Mouse (Mus musculus): ENCODE measurements around the gene Bdkrb2.

Gene Bdkrb2

DNA sequence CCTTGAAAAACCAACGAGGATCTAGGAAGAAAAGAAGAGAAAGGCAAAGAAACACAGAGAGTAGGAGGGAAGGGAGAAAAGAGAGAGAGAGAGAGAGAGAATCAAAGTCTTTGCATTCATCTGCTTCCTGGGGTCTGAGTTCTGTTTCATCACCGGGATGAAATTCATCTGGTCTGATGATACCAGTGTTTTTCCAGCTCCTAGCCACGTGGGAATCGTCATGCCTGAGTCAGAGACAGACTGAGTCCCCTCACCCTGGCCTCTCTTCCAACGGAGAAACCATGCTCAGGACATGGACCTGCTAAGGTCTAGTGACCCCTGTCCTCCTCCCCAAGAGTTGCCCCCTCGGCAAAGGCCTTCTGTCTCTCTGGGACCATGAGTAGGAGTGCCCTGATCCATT is 16.5 kb upstream of the Bdkrb2 start:
- no peak for DNase-seq (ENCODE audit: low spot score in 2 of 2)

- DNase-seq (ENCODE audit: low spot score in 2 of 2) = no peak
These were observed 15.9 kb upstream of the Bdkrb2 start for GRCm38 (mm10) chr12:105547151-105547550.

DNA sequence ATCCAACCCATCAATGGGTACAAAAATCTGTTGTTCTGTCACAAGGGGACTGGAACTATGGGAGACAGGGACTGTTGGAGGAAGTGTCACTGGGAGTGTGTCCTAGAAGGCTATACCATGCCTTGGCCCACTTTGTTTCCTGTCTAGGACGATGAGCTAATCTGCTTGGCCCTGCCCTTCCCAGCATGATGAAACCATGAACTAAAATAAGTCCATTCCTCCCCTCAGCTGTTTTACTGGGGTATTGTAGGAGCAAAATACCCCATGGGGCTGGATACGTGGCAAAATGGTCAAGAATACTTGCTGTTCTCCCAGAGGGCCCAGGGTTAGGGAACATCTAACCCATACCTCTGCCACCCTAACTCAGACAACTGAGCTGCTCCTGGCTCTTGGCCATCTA is 15.0 kb upstream of the Bdkrb2 start:
- DNase-seq (ENCODE audit: low spot score in 2 of 2) = no peak

- DNase-seq (ENCODE audit: low spot score in 2 of 2) = no peak
These were observed 14.1 kb upstream of the Bdkrb2 start for GRCm38 (mm10) chr12:105548881-105549280.

DNA sequence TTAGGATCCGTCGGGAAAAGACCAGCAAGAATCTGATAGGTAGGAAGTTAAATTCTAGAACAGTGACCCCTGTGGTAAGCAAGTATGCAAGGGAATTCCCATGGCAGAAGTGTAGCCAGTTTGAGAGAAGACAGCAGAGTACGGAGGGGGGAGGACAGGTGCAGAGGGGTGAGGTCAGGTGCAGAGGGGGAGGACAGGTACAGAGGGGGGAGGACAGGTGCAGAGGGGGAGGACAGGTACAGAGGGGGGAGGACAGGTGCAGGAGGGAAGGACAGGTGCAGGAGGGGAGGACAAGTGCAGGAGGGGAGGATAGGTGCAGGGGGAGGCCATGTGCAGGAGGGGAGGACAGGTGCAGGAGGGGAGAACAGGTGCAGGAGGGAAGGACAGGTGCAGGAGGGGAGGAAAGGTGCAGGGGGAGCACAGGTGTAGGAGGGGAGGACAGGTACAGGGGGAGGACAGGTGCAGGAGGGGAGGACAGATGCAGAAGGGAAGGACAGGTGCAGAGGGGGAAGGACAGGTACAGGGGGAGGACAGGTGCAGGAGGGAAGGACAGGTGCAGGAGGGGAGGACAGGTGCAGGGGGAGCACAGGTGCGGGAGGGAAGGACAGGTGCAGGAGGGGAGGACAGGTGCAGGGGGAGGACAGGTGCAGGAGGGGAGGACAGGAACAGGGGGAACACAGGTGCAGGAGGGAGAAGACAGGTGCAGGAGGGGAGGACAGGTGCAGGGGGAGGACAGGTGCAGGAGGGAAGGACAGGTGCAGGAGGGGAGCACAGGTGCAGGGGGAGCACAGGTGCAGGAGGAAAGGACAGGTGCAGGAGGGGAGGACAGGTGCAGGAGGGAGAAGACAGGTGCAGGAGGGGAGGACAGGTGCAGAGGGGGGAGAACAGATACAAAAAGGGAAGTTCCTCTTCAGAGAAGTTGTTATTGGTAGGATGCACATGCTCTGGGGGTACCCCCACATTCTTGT is 12.9 kb upstream of the Bdkrb2 start:
- no peak for DNase-seq (ENCODE audit: low spot score in 2 of 2)

GRCm38 (mm10) chr12:105551551-105551989 is 11.5 kb upstream of the Bdkrb2 start:
- DNase-seq (ENCODE audit: low spot score in 2 of 2) = no peak

GRCm38 (mm10) chr12:105554151-105554772 is 8.8 kb upstream of the Bdkrb2 start:
- DNase-seq (ENCODE audit: low spot score in 2 of 2) = no peak

DNA sequence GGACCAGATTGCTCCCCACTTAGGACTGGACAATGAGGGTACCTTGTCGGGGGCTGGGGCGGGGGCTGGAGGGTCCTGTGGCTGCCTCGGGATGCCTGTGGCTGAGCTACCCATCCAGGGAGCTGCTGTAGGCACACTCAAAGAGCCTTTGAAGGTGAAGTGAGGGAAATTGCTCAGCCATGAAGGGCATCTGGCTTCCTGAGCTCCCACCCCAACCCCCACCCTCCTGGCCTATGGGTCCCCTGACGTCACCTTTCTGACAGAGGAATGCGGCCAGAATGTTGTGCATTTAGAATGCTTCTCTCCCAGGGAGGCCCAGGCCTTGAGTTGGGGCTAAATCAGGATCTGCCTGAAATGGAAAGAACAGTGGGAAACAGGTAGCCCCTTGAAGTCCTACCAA is 7.9 kb upstream of the Bdkrb2 start:
- DNase-seq (ENCODE audit: low spot score in 2 of 2) = no peak

- no peak for DNase-seq (ENCODE audit: low spot score in 2 of 2)
These were observed 5.6 kb upstream of the Bdkrb2 start for GRCm38 (mm10) chr12:105557250-105557925.

DNA sequence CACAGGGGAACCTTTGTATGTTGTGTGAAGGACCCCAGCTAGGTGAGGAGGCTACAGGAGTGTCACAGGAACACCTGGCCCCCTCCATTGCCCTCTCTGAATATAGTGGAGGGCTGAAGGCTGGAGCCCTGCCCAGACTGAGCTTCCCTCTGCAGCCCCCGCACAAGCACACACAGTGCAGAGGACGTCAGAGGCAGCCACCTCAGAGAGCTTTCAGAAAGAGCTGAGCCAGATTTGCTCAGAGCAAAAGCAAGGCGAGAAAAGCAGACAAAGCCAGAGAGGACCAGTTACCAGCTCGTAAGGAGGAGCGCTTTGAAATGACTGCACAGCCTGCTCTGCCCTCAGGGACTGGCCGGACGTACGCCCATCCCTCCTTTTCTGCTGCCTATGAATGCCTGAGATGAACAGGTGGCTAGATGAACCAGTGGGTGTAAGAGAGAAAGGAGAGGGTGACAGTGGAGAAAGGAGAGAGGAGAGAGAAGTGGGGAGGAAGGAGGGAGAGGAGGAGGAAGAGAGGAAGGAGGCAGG is 2.0 kb upstream of the Bdkrb2 start:
- peak; percentile 37 to 64 for DNase-seq (ENCODE audit: low spot score in 2 of 2)

- DNase-seq (ENCODE audit: low spot score in 2 of 2) = no peak
These were observed 788 bp upstream of the Bdkrb2 start for GRCm38 (mm10) chr12:105562056-105562820.

GRCm38 (mm10) chr12:105563726-105564275 is 775 bp downstream of the Bdkrb2 start:
- DNase-seq (ENCODE audit: low spot score in 2 of 2) = no peak

DNA sequence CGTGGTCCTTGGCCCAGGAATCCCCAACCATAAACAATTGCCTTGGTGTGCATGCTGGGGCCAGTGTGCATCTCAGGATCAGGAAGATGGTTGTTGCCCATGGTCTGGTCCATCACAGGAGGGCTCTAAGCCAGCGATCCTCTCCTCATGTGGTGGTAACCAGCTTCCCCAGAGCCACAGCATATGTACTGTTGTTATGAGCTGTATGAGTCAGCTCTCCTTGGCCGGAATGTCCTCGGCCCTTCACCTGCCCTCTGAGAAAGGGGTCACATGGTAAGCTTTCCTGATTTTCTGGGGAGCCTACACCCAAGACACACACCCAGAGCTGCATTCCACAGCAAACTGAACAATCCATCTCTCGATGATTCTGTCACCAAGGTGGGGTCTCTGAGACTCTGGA is 2.2 kb downstream of the Bdkrb2 start:
- no peak for DNase-seq (ENCODE audit: low spot score in 2 of 2)

GRCm38 (mm10) chr12:105571867-105572266 is 8.8 kb downstream of the Bdkrb2 start:
- no peak for DNase-seq (ENCODE audit: low spot score in 2 of 2)

GRCm38 (mm10) chr12:105572622-105573021 is 9.6 kb downstream of the Bdkrb2 start:
- DNase-seq (ENCODE audit: low spot score in 2 of 2) = no peak

DNA sequence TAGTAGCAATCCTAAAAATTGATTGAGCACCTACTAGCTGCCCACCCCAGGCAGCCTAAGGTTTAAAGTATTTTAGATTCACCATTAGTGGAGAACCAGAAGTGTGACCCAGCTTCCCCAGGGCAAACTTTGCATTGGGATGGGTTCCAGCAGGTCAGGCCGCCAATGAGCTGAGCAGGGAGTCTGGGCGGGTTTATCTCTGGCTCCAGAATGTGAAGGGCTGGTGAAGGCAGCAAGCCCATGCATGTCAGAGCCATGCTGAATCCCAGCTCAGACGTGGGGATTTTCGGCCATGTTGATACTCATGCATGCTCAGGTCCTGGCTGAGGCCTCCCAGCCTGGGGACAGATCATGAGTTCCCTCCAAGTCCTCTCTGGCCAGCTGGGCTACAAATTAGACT is 11.3 kb downstream of the Bdkrb2 start:
- DNase-seq (ENCODE audit: low spot score in 2 of 2) = no peak

GRCm38 (mm10) chr12:105580490-105580889 is 17.5 kb downstream of the Bdkrb2 start:
- DNase-seq (ENCODE audit: low spot score in 2 of 2) = no peak

GRCm38 (mm10) chr12:105582486-105582885 is 19.5 kb downstream of the Bdkrb2 start:
- no peak for DNase-seq (ENCODE audit: low spot score in 2 of 2)

DNA sequence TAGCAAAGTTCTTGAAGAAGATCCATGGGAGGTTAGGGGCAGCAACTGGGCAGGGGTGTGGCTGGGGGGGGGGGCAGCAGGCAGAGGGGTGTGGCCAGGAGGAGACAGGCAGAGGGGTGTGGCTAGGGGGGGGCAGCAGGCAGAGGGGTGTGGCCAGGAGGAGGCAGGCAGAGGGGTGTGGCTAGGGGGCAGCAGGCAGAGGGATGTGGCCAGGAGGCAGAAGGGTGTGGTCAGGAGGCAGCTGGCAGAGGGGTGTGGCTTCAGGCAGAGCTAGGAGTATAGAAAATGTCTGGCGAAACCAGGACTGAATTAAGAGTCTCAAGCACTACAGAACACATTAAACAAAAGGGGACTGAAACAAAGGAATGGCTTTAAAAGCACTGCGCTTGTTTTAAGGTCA is 20.5 kb downstream of the Bdkrb2 start:
- DNase-seq (ENCODE audit: low spot score in 2 of 2) = no peak

- peak; percentile 31 to 45 for DNase-seq (ENCODE audit: low spot score in 2 of 2)
These were observed 21.8 kb downstream of the Bdkrb2 start for GRCm38 (mm10) chr12:105584851-105585250.

DNA sequence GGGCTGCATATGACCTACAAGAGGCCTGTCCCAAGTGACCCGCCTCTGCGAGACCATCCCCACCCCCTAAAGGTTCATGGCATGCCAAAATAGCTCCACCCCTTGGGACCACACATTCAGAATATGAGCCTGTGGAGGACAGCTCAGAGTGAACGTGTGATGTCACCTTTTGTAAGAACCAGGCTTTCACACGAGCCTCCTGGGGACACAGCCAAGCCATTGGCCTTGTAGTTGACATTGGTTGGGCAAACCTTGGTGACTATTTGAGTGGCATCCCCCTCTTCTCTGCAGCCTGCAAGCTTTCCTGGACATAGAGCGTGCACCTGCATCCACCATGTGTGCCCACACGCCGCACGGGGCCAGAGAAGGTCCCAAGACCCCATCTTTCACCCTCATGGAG is 24.5 kb downstream of the Bdkrb2 start:
- DNase-seq (ENCODE audit: low spot score in 2 of 2) = no peak

Data from right cerebral cortex, postnatal 36 days (tissue).